Mouse (Mus musculus): ENCODE measurements around the gene Slc4a1ap.

DNA sequence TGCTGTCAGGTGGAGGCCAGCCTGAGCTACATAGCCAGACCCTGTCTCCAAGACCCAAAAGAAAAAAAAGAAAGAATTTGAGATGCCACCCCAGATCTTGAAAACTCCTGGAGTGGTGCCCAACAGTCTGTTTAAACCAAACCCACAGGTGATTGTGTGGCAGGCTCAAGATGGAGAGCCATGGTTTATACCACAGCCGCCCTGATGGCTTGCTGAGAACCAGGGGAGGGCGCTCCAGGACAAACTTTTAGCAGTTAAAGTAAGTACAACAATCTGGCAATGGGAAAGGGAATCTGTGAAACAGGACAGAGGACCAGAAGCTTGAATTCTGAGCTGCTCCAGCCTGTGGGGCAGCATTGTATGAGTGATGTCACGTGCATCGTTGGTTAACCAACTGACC is 71.8 kb downstream of the Slc4a1ap start:
- TF ChIP-seq POLR2A (IDR thresholded peaks at IDR 0.05; ENCODE audit: borderline replicate concordance, extremely low read depth, insufficient read depth, insufficient read length, poor library complexity, severe bottlenecking) (no peak), CTCF (IDR thresholded peaks at IDR 0.05; ENCODE audit: borderline replicate concordance, extremely low read depth, insufficient read depth, insufficient read length) (peak; percentile 26; the same call in 1 of the 2 replicates)

Data from brain, embryonic 14.5 days (tissue).